Mouse (Mus musculus) cerebellum, postnatal 36 days (tissue): ENCODE data around the gene Vmn2r83.
"Not testable (repeated sequence)": the region's sequence is repeated elsewhere in the genome, so short reads cannot be mapped to it uniquely, and the experiment has no call there.

ENCODE experiments used
- DNase-seq, 2 experiments: peaks; one replicate each; pipeline ENCODE4 v3.0.0; 2021 to 2022; ENCODE audit warnings: mixed read lengths in 2 of 2

The Vmn2r83 gene

DNA sequence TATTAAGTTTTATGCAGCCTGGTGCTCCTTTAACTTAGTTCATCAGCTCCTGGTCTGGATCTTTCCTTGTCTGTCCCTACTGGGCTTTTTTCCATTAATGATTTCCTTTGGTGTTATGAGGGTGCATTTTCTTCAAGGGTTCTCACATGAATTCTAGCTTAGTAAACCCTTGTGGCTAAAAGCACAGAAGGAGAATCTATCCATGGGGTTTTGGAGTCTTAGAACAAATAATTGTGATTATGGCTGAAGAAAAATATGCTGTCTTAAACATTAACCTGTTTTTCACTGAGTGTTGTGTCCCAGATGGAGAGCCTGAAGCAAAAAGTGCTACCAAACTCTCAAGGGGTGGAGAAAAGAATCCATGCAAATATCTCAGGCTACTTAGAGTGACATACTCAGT is at the start of gene Vmn2r83:
Gene Vmn2r83 (plus strand): TSS at position 301 of the 400 bp plus-strand sequence.
- DNase-seq: no peak

- DNase-seq: not testable (repeated sequence)
Measured at GRCm38 (mm10) chr10:79435141-79435820, 33.2 kb upstream of the Vmn2r83 start.

GRCm38 (mm10) chr10:79495886-79496285 is 27.4 kb downstream of the Vmn2r83 start:
- DNase-seq: no peak

DNA sequence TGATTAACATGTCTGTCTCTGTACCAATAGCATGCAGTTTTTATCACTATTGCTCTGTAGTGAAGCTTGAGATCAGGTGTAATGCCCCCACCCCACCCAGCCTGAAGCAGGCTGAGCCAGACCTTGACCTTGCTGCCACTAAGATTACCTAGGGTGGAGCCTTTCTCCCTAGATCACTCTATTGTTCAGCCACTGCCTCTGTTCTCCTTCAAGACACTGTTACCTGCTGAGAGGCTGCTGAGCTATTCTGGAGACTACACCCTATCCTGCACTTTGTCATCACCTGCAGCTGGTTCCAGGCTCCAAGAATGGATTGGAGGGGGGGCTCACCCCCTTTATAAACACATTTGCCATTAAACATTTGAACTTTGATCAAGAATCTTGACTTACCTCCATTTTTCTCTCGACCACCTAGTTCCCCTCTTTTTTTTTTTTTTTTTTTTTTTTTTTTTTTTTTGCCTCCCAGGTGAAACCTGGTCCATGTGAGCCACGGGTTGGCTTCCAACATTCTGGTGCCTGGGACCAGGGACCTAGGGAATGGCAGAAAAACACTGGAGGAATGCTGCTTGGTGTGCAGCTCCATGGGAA is 28.3 kb downstream of the Vmn2r83 start:
- DNase-seq: no peak

DNA sequence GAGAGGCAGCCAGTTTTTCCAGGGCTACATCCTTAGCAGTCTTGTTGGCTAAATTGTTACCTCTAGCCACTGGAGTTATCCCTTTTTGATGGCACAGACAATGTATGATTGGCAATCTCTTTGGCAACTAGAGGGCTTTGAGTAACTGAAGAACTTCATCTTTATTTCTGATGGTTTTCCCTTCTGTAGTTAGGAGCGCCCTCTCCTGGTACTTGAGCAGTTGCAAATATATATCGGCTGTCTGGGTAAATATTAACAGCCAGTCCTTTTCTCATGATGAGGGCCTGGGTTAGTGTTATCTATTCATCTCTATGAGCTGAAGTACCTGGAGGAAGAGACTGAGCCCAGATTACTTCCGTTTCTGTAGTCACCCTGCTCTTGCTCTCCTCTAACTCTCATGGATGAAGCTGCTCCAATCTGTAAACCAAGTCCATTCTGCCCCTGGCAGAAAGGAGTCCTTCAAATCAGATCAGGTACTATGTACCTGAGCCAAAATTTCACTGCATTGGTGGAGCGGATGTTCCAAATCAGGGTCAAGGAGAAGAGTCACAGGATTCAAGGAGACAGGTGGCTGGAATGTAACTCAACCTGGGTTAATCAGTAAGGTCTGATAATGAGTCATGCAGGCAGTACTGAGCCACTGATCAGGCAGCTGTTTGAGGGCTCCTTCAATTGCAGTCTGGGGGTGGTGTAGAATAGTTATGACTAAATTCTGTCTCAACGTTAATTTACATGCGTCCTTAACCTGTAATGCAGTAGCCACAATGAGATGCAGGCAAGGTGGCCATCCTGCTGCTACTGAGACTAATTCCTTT is 34.5 kb downstream of the Vmn2r83 start:
- no peak for DNase-seq

DNA sequence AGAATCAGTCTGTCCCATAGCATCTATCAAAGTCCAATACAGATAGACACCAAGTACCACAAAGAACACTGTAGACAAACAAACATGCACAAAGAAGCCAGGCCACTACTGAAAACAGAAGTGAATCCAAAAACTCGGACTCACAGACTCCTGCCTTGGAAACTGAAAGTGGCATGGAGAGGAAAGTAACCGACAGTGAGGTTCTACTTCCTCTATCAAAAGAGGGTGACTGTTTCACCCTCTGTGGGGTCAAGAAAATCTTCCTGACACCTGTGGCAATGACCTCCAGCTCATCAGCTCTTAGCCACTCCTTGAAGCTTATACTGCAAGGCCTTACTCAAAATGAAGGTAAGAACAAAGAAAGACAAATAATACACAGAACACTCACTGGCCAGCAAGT is 38.2 kb downstream of the Vmn2r83 start:
- no peak for DNase-seq

- no peak for DNase-seq
Measured at GRCm38 (mm10) chr10:79524433-79524832, 55.9 kb downstream of the Vmn2r83 start.

GRCm38 (mm10) chr10:79525456-79526325 is 57.2 kb downstream of the Vmn2r83 start:
- peak in 1 of 2 experiments; percentile 27 for DNase-seq

GRCm38 (mm10) chr10:79526661-79527452 is 58.3 kb downstream of the Vmn2r83 start:
- no peak for DNase-seq

- no peak for DNase-seq
Measured at GRCm38 (mm10) chr10:79527453-79527845, 58.9 kb downstream of the Vmn2r83 start.

GRCm38 (mm10) chr10:79528081-79528480 is 59.5 kb downstream of the Vmn2r83 start:
- no peak for DNase-seq

DNA sequence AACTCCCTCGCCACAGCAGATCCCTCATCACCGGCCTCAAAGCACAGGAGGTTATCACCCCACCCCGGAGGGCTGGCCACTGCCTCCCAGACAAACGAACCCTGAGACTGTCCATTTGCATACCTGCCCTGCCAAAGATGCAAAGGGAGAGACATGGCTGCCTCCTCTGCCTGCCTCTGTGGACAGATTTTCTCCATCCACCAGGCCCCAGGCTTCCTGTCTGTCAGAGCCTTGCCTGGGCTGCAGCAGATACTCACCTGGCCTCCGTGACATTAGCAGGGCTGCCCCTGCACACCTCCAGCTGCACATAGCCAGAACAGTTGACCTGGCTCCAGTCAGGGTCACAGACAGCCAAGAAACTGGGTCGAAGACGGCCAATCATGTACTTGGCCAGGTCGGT is 61.7 kb downstream of the Vmn2r83 start:
- no peak for DNase-seq

DNA sequence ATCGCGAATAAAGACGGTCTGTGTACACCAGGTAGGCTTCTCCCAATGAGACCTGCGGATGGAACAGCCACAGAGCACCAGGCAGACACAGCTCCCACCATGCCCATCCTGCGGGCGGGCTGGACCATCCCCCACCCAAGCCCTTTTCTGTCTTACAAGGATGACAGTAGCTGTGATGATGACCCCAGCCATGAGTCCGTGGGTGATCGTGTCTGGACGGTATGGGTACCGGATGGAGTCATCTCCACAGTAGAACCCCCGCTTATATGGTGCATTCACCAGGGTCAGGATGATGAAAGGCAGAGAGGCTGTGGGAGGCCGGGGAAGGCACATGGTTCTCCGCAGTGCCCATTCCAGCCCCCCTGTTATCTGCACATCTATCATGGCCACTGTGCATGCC is 62.2 kb downstream of the Vmn2r83 start:
- DNase-seq: no peak

DNA sequence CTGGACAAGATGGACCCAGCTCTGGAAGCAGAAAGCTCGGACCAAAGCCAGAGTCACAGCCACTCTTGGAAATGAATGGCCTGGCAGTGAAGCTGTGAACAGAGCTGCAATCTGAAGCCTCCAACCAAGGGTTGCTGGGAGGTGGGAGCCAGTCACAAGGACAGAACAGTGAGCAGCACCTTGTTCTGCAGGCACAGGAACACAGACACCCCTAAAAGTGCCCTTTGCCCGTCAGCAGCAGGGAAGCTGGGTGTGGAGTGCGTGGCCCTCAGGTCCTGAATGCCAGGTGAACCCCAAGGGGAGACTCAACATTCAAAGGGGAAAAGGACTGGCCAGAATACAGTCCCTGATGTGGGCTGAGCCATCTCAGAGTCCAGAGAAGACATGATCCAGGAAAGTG is 63.1 kb downstream of the Vmn2r83 start:
- no peak for DNase-seq

DNA sequence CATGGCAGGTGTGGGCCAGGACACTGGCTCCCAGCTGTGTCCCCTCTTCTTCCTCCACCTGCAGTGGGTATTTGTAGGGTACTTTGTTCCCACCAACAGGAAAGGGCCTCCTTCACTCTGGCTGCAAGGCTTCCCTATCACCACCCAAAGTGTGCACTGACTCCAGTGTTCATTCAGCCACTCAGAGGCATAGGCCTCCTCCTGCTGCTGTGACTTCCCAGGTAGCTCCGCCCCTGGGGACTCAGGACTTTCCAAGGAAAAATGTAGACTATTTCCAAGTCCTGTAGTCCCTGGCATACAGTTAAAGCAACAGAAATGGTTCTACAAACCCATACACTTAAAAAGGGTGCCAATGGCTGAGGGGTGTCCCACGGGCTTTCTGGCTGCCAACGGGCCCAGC is 64.1 kb downstream of the Vmn2r83 start:
- DNase-seq: no peak

- DNase-seq: peak; percentile 47 to 57
Measured at GRCm38 (mm10) chr10:79533126-79533911, 64.8 kb downstream of the Vmn2r83 start, which contains the start of gene Plpp2. Plpp2 (minus strand) TSS chr10:79533796.

DNA sequence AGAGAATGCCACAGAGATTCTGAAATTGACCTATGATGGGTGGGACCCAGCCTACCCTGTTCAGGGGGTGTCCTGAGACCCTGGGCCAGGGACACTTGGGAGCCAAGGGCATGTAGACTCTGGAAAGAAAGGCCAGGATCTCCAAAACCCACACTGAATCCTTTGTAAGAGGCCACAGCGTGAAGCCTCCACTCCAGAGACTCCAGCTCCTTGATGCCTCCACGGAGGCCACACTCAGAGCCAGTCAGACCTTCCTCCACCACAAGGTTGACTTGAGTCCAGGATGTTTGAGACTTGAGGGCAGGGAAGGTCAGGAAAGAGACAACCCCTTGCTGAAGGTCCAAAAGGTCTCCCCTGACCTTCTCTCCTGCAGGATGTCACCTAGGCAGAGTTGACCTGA is 65.9 kb downstream of the Vmn2r83 start:
- no peak for DNase-seq

GRCm38 (mm10) chr10:79535431-79535830 is 66.9 kb downstream of the Vmn2r83 start:
- no peak for DNase-seq

DNA sequence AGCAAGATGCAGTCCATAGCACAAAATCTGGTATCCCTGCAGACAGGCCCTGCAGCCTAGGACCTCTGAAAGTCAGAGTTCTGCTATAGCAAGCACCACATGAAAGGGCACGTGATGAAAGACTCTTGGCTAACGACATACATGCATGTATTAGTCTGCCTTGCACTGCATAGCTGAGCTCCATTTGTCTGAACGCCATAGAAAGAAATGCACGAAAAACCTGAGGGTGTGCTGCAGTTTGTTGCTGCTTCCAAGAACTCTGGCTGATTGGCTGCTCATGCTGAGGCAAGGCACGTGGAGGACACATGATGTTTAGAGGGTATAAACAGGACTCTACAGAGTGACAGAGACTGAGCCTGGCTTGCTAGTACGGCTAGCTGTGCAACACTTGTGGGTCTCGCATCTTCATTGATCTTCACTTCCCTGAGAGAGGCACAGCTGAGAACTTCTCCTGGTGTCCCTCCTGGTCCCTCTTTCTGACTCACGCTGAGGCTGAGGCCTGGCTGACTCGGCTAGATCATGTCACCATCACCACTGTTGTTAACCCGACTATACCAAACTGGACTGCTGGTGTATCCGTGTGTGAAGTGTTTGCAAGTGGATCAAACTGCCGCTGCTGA is 68.0 kb downstream of the Vmn2r83 start:
- DNase-seq: no peak

GRCm38 (mm10) chr10:79537271-79537670 is 68.7 kb downstream of the Vmn2r83 start:
- DNase-seq: no peak

DNA sequence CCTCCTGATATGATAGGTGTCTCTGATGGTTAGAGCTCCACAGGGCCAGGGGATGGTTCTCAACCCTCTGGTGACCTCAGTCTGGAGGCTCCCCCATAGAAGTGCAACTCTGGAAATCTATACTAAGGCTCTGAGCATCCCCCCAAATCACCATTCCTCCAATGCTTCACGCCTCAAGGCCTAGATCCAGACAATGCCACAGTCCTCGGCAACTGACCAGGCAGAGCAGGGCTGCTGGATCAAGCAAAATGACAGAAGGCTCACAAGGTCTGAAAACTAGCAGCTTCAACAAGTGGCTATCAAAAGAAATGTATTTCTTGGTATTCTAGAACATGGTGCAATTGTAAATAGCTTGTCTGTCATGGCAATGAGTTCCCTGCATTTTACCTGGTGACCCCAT is 69.2 kb downstream of the Vmn2r83 start:
- no peak for DNase-seq
